Mouse (Mus musculus) fat pad, adult 2 months (tissue): ENCODE measurements around the gene Sel1l3.

Experiments
- DNase-seq: peaks from one replicate; pipeline ENCODE4 v3.0.0-alpha.2; 2011; ENCODE audit warnings: low read depth, low spot score; ENCODE audit errors: extremely low read depth

Sel1l3 gene

DNA sequence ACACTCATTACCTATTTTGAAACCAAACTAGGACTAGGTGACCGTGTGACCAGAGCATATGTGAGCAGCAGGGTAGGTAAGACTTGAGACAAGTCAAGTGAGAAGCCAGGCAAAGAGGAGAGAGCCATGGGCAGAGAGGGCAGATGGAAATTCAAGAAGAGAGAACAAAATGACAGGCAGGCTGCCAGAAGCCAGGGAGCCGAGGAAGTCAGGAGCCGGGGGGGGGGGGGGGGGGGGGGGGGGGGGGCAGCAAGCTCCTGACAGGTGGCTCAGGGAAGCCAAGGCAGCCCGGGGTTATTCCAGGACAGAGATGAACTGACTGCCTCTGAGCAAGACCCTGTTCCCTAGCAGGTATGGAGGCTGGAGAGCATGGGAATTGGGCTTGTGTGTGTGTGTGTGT lies 37.7 kb downstream of the Sel1l3 start:
- no peak for DNase-seq

DNA sequence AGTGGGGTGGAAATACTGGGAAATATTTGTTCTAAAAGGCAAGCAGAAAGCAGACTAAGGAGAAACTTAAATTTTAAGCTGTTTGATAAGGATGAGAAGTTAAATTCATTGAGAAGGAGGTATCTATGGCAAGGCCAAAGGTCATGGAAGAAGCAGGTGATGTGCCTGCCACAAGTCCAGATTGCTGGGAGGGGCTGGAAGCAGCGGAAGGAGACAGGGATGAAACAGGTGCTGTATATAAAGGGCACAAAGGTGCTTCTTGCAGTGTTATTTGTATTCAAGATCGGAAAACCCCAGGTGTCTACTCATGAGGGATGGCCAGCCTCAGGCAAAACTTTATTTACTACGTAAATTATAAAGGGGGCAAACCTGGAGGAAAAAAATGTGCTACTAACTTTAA lies 38.5 kb downstream of the Sel1l3 start:
- no peak for DNase-seq

DNA sequence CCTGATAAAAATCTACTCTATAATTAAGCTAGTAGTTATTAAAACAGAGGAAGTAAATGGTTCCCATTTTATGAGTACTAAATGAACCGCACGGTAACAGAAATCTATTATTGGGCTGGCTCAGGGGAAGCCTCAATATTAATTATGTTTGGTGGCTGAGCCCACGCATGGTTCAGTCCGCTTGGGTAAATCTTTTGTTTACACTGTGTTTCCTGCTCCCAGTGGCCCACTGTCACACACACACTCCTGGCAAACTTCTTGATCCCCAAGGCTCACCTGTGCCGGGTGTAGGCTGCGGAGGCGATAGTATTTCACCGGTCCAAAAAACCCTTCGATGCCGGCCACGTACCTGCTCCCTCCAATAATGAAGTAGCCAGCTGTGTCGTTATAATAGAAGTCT lies 39.3 kb downstream of the Sel1l3 start:
- no peak for DNase-seq

DNA sequence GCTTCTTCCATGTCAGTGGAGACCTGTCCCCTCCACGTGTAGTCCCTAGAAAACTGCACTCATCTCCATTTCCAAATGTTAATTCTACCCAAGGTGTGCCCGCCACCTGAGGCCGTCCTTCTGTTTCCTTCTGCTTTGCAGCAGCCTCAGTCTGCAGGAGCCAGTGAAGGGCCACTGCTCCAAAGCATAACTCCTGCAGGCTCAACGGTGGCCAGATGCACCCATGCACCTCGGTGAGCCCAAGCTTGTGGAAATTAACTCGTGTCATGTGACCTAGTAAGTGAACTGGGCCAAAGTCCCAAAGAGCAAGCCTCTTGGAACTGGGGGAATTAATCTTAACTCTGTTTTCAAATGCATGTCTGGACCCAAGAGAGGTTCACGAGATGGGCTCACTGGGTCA lies 40.8 kb downstream of the Sel1l3 start:
- DNase-seq = no peak

DNA sequence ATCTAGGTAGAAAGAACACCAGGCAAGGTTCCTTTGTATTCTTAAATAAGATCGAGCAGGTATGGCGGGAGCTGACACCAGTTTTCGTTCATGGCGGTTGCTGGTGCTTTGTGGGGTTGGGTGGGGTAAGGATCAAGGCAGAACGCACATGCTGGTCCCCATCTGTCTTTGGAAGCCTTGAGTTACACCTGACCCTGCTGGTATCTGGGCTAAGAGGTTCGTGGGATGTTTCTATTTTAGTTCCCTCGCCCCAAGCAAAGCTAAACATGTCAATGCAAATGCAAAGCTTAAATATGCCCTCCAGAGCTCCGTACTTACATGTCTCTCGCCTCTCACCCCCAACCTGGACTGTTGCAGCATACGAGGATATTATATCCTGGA lies 41.5 kb downstream of the Sel1l3 start:
- no peak for DNase-seq

DNA sequence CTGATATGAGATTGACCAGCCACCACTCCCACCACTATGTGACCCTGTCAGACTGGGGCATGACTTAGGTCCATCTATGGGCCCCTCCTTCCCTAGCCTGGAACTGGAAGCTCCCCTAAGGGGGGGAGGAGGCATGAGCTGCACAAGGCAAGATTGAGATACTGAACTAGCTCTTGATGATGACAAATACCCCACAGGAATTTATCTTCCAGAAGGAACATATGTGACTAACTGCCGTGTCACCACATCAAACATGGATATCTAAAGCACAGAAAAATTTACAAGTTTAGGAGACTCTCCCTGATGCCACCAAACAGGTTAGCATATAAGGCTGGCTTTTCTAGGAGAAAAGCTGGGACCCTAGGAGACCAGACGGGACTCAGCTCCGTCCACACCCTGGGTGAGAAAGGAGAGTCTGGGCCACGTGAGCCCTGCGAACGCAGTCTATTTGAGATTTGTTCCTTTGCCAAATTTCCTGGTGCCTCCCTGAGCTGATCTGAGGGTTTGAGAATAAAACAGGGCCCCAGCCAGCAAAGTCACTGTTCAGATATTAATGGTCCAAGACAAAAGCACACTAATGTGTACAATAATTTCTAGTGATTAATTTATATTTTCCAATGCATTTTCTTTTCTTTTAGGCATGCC lies 42.0 kb downstream of the Sel1l3 start:
- no peak for DNase-seq

DNA sequence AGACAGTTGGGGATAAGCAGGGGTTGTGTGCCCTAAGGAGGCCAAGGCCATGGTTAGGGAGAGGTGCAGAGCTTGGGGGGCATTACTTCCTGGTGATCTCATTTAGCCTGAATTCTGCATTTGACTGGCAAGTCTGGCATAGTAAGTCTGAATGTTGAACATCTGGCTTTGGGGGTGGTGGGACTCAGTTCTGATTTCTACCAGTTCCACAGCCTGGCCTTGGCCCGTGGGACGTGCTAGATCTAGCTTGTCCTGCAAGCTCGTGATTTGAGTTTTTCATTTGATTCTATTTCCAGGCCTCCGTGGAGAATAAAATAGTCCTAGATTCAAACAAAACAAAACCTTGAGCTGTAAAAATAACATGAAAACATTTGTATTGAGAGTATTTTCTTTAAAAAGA lies 46.2 kb downstream of the Sel1l3 start:
- no peak for DNase-seq

DNA sequence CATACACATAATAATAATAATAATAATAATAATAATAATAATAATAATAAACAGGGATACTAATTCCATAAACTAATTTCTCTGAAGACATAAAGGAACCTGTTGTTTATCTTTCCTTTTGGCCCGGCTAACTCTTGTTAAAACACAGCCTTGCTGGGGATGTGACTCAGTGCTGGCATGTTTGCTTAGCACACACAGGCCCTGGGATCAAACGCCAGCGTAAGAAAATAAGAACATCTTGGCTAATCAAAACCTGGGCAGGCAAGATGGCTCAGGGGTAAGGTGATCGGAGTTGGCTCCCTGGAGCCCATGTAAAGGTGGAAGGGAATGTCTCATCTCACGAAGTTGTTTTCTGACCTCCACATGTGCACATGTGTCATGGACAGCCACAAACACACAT lies 48.1 kb downstream of the Sel1l3 start:
- DNase-seq = no peak

DNA sequence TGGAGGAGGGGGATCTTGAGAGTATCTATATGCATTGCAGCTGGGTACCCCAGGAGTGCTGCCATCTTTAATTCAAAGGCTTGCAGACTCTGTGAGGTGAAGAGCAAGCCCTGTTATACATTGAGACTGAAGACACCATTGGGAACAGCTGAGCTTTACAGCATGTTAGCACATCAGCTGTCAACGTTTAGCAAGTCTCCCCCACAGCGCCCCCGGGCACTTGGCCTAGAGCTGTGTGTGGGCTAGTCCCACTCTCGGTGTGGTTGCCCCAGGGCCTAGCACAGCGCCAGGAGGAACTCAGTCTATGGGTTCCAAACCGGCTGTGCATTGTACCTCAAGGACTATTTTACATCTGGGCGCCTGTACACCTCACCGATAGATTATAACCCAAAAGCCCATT lies 51.3 kb downstream of the Sel1l3 start:
- DNase-seq = no peak

DNA sequence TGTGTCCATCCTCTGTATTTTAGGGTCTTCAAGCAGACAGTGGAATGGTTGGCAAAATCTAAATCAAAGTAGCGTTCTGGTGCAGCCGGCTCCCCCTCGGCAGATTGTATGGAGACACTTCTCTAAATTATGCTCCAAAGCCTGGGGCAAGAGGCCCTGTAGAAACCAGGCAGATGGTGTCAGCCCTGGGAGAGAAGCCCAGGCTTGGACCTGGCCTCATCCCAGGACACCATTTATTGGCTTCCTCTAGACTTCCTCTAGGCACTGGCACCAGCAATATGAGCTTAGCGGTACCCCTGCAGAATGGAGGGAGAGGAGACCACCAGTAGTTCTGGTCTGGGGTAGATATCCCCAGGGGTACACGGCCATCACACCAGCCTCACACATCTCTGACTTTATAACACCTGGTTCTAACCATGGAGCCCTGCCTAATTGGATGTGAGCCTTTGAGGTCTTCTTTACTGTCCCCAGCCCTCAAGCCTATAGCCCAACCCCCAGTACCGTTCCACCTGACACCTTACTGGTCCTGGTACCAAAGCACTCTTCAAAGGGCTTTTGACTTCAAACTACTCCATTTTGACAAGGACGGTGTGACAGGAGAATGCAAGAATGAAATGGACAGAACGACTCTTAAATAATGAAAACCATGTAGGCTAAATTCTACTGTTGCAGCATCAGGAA lies 52.1 kb downstream of the Sel1l3 start:
- no peak for DNase-seq

DNA sequence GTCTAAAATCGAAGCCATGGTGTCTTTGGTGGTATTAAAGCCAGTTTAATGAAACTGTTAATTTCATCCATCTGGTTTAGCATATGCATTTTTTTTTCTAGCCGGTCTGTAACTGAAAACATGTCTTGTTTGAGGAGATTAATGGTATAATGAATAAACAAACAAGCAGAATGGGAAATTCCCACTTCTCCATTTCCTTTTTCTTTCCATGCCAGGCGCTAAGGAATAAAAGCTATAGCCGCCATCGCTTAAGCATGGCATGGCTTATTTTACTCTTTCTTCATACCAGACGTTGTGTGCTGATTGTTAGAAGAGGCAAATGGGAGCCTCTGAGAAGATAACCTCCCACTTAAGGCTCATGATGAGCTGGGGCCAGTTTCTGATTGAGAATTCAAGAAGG lies 53.5 kb downstream of the Sel1l3 start:
- no peak for DNase-seq

DNA sequence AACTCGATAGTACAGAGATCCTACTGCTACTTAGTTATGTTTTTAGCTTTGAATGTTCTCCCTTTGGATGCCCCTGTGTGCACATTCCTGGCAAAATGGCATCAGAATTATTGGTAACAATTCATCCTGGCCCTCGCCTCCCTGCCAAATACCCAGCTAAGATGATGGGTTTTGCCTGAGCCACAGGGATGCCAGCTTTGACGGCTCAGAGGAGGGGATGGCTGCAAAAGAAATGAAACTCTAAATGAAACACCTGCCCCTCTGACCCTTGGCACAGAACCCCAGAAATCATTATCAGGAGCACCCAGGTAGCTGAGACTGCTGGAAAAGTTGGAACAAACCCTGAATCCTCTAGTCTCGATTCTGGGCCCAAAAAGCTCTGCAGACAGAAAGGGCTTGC lies 54.1 kb downstream of the Sel1l3 start:
- DNase-seq = no peak

DNA sequence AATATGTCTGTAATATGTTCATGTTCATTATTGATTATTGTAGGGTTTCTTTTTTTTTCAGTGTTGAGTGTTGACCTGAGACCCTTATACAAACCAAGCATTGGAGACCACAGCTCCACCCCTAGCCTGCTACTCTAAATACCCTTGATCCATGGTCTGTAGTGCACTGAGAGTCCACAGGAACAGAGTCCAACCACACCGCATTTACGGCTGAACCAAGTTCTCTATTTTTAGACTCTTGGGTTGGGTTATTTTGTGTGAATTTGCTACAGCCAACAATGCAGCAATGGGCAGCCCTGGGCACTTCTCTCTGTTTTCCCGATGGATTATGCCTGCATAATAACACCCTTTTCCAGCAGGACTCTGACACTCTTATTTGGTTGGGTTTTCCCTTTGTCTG lies 54.6 kb downstream of the Sel1l3 start:
- no peak for DNase-seq

DNA sequence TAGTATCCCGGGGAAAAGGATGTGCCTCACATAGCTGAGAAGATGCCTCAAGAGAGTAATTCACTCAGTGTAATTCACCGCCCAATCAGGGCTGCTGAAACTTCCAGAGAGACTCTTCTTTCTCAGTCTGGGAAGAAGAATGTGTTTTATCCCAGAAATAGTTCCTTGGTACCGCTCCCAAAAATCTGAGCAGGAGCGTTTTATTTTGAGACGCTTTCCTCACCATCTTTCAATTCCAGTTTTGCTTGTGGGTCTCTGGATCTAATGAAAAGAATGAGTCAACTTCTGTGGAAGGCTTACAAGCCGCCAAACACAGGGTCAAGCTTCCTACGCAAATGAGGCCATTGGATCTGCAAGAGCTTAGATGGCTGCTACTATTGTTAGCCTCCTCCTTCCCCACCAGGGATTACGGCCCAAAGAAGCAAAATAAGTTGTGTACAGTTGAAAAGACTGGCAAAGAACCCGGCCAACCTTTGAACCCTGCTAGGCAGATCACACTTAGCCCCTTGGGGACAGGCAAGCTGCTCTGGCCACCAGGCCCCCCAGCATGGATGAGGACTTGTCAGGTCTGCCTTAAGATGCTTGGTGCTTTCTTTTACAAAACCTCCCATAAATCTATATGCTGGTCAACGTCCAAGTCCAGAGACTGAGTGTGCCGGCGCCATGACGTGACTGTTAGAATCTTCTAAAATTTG lies 57.6 kb downstream of the Sel1l3 start:
- no peak for DNase-seq

DNA sequence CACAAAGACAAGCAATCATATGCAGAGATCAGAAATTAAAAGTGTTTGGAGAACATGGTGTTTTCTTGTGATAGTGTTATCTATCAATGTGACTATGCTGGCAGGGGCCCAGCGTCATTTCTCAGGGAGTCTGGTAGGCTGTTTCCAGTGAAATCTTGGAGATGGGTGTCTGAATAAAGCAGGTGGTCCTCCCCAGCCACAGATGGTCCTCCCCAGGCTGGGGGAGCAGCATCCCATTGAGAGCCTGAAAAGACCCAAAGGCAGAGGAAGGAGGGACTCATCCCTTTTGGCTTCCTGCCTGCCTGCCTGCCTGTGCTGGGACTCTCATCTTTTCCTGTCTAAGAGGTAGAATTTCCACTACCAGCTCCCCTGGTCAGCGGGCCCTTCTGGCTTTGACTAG lies 59.2 kb downstream of the Sel1l3 start:
- DNase-seq = no peak

DNA sequence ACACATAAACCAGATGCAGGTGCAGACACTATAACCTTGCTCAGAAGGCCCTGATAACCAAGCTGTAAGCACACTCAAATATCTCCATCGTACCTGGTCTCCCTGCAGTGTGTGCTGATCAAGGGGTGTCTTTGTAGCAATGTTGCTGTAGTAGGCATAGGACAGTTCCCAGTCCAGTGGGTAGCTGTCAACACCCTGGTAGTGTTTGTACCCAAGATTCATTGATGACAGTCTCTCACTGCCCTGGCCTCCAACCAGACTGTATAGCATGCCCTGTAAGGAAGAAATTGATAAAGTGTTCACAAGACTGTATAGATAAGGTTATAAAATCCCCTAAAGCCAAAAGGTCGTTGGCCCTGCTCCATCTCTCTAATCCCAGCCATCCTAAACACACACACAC lies 59.6 kb downstream of the Sel1l3 start:
- no peak for DNase-seq

DNA sequence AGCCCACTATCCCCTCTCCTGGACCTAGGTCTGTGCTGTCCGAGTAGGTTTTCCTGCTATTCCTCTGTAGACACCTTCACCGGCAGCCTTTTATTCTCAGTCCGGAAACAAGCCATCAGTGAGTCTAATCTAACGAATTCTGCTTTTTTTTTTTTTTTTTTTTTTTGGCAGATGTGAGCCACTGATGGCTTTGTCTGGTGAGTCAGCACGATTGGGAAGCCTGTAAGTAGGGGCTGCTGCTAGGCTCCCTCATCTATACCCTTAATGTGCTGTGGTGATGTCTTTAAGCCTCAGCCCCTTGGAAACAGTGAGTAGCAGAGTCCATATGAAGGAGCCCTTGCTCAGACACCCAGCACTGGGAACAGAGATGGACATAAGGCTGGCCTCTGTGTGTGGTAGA lies 60.6 kb downstream of the Sel1l3 start:
- no peak for DNase-seq

DNA sequence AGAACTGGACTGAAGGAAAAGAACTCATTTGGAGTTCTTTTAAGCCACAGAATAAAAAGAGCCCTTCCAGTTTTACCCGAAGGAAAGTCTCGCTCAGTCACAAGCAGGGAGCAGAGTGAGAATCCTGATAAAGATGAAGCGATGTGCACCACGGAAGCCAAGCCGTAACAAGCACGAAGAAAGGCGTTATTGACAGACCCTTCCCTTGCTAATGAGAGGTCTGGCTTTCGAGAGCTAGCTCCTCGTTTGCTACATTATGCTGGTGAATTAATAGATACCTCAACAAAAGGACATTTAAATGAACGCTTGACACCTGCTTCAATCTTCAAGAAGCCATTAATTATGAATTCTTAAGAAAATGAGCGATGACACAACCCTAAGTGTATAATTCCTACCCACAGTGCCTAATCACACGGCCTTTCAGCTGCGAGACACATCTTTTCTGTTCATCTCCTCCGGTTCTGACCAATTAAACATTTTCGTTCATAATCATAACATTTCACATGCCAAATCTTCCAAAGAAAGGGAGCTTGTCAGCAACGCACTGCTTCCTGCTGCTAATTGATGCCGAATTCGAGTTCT lies 62.3 kb downstream of the Sel1l3 start:
- DNase-seq = no peak

DNA sequence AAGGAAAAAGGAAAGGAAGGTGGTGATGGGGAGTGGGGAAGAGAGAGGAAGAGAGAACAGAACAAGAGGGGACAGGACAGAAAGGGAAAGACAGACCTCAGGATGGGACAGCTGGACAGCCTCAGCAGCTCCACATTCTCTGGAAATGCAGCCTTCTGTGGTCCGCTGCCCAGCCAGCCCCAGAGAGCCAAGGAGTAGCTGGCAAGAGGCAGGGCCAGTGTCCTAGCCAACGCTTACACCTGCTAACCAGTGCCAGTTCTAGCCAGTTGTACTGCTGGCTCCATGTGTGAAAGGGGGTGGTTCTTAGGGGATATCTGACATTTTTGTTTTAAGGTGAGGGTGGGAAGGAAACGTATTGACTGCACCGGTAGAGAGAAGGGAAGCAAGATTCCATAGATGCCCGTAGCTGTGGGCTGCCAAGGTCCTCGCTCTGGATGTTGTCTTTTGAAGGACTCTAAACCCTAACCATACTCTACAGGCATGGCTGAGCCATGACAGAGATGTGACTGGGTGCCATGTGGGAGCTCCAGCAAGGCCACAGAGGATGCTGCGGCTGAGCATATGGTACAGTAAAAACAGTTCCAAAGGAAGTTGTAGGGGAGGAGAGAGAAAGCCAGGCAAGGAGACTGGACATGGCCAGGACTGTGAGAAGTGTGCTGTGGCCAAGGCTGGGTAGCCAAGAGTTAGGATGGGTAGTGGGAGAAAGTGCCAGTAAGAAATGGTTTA lies 64.6 kb downstream of the Sel1l3 start:
- DNase-seq = no peak

DNA sequence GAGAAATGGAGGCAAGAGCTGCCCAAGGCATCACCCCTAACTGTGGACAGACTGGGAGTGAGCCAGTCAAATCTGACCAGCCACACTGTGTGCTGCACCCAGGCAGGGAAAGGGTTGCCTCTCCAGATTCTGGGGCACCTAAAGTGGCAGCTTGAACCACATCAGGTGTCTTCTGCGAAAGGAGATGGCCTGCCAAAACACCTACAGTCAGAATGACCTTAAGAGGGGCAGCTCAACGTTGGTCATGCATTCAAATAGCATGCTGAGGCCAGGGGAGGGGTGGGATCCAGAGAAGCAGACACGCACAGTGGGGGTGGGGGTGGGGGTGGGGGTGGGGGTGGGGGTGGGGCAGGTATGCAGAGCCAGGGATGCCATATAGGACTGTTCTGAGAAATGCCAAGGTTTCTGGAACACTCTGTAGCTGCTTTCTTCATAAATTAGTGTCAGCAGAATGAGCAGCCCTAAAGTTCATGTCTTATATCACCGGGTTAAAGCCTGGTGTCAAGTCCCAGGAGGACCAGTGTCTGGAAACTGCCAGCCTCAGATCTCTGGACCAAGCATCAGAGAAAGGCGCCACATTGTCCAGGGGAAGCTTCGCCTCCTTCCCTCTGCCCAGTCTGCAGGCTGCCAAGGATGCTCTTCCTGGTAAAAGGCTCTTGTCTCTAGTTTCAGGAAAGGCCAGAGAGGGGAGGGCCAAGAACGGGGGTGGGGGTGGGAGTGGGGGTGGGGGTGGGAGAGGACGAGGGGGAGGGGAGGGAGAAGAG lies 65.4 kb downstream of the Sel1l3 start:
- DNase-seq = no peak

DNA sequence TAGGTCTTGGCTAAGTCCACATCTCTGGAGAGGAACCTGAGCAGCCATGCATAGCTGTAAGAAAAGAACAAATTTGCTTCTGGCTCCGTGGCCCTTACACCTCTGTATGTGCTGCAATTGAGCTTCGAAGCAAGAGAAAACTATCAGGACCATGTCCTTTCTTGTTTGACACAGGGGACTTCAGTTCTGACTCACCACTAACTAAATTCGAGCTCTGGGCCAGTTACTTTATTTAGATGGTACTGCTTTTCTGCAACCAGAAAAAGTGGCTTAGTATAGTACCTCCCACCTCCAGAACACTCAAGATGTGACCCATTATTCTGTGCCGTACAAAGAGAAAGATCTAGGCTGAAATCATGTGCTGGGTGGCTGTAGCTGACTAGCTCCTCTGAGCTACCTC lies 66.3 kb downstream of the Sel1l3 start:
- no peak for DNase-seq
